27 mouse cellular contexts compared by ENCODE assay signal in genomic region chr5:127660979-127661378, GRCm38 (mm10). TPM values are rescaled to one million over a fixed set of nuclear protein-coding genes. Genes with fewer than 3 reads are reported as not detected.
"Had no signal": no experiment of that assay in that cellular context is flagged by ENCODE, and none has a peak within 500 bp of the region (broad histone marks: within the 10 kb centered on the region; RNA-seq: fewer than 3 reads in every experiment).

No protein-coding gene starts in this region.

- DNase-seq: gastrocnemius, adult 2 months; gastrocnemius, postnatal 10 days; gastrocnemius, postnatal 25 days; heart, adult 18-20 months; heart, postnatal 10 days; heart, postnatal 4 days; kidney, adult 18-20 months; kidney, adult 8-10 months; kidney, postnatal 10 days; kidney, postnatal 25 days; kidney, postnatal 4 days; layer of hippocampus, adult 9-11 months; layer of hippocampus, postnatal 36 days; left cerebral cortex, postnatal 4 days had no signal

- H3K4me3 ChIP-seq: gastrocnemius, adult 2 months; heart, embryonic 10.5 days; heart, embryonic 12.5 days; hindbrain, embryonic 10.5 days; hindbrain, embryonic 12.5 days; intestine, embryonic 15.5 days; limb, embryonic 13.5 days; limb, embryonic 15.5 days; liver, embryonic 12.5 days had no signal

- H3K9me3 ChIP-seq: heart, embryonic 10.5 days; intestine, embryonic 15.5 days; limb, embryonic 15.5 days had no signal

- H3K36me3 ChIP-seq: heart, embryonic 10.5 days; heart, embryonic 12.5 days; hindbrain, embryonic 12.5 days; intestine, embryonic 15.5 days; limb, embryonic 13.5 days; limb, embryonic 15.5 days; liver, embryonic 12.5 days had no signal

- H3K4me1 ChIP-seq: heart, embryonic 10.5 days; heart, embryonic 12.5 days; hindbrain, embryonic 10.5 days; hindbrain, embryonic 12.5 days; intestine, embryonic 15.5 days; limb, embryonic 13.5 days; limb, embryonic 15.5 days; liver, embryonic 12.5 days had no signal

- H3K27ac ChIP-seq: gastrocnemius, adult 2 months; heart, embryonic 10.5 days; hindbrain, embryonic 10.5 days; hindbrain, embryonic 12.5 days; hindbrain, embryonic 14.5 days; intestine, embryonic 15.5 days; limb, embryonic 13.5 days; limb, embryonic 15.5 days; liver, embryonic 12.5 days; liver, embryonic 14.5 days had no signal

- H3K27me3 ChIP-seq: heart, embryonic 12.5 days; hindbrain, embryonic 12.5 days; intestine, embryonic 15.5 days; limb, embryonic 13.5 days; limb, embryonic 15.5 days; liver, embryonic 12.5 days had no signal

RNA-seq across cellular contexts. Expression of gene Glt1d1, which starts 28.9 kb away (rescaled TPM):
- polyA plus RNA-seq: heart, embryonic 12.5 days; heart, embryonic 14.5 days; heart, embryonic 16.5 days; inflammation-experienced regulatory T-cells, adult 6 months had no signal
